Mouse (Mus musculus): ENCODE measurements around the gene Smyd3. TPM values are rescaled to one million over a fixed set of nuclear protein-coding genes. Genes with fewer than 3 reads are reported as not detected.

Gene Smyd3
- polyA plus RNA-seq, 1 experiment, result 40.2 TPM

DNA sequence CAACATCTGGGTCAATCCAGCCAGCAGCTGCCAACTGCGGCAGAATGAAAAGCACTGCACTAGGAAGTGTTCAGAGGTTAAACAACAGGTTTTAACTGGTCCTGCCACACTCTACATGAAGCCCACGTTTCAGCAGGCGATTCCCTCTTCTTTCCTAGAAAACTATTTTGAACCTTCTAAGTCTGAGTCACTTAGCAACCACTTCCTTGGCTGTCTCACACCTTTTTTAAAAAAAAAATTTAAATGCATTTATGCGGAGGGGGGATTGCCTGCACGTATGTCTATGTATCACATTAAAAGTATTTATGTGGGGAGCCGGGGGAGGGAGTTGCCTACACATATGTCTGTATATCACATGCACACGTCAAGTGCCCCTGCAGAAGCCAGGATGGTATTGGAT is 5.9 kb downstream of the Smyd3 start:
- no peaks in the 10 kb centered on the region for H3K27me3 ChIP-seq (ENCODE audit: control insufficient read depth, insufficient read depth, low read length, poor library complexity, severe bottlenecking)
- no peaks in the 10 kb centered on the region for H3K36me3 ChIP-seq (ENCODE audit: control insufficient read depth, insufficient read depth, low read length, poor library complexity, severe bottlenecking)
- no peak overlapping the region for H3K4me3 ChIP-seq (ENCODE audit: low read depth, low read length)
- H3K9ac ChIP-seq (ENCODE audit: low read depth, poor library complexity, severe bottlenecking), result no peak overlapping the region
- TF ChIP-seq EP300 (IDR thresholded peaks at IDR 0.05; ENCODE audit: insufficient read depth, low read depth, low read length), result no peak
- TF ChIP-seq CTCF (IDR thresholded peaks at IDR 0.05; ENCODE audit: low read depth, low read length), result no peak
- no peak for TF ChIP-seq POLR2A (IDR thresholded peaks at IDR 0.05; ENCODE audit: insufficient read depth, low read length)
- no peak overlapping the region for H3K27ac ChIP-seq (ENCODE audit: insufficient read depth, low read length)
- no peaks in the 10 kb centered on the region for H3K9me3 ChIP-seq (replicated peaks; ENCODE audit: control insufficient read depth, insufficient read depth, low read length, poor library complexity, severe bottlenecking)
- H3K4me1 ChIP-seq (ENCODE audit: control insufficient read depth, insufficient read depth, low read length), result no peaks in the 10 kb centered on the region

DNA sequence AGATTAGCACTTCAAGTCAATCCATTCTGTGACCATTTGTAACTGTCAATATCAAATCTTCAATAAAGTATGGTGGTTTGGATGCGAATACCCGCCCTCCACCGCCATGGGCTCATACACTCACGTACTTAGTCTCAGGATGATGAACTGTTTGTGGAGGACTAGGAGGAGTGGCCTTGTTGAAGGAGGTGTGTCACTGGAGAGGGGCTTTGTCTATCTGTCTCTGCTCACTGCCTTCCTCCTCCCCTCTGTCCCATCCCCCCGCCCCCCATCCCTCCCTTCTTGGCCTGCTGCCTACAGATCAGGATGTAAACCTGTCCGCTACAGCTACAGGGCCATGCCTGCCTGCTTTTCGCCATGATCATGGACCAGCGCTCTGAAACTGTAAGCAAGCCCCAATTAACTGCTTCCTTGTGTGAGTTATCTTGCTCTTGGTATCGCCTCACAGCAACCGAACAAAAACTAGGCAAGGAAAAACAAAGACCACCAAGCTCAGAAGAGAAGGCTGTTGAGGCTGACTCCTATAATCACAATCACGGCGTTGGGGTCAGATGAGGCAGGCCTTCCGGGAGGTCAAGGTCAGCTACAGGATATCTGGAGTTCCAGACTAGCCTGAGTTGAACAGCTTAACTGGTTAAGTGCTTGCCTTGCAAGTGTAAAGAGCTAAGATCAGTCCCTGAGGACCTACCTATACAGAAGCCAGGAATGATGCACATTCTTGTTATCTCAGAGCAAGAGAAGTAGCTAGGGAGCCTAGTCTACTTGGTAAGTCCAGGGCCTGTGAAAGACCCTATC is 7.1 kb downstream of the Smyd3 start:
- Histone ChIP-seq H3K9me3 (replicated peaks; ENCODE audit: control insufficient read depth, insufficient read depth, low read length, poor library complexity, severe bottlenecking) (no peaks in the 10 kb centered on the region), H3K4me1 (ENCODE audit: control insufficient read depth, insufficient read depth, low read length) (no peaks in the 10 kb centered on the region), H3K27me3 (ENCODE audit: control insufficient read depth, insufficient read depth, low read length, poor library complexity, severe bottlenecking) (no peaks in the 10 kb centered on the region), H3K9ac (ENCODE audit: low read depth, poor library complexity, severe bottlenecking) (no peak overlapping the region), H3K27ac (ENCODE audit: insufficient read depth, low read length) (0 out of 2 replicates have a peak overlapping the region, but pooled peaks have one; percentile 1), H3K36me3 (ENCODE audit: control insufficient read depth, insufficient read depth, low read length, poor library complexity, severe bottlenecking) (no peaks in the 10 kb centered on the region), H3K4me3 (ENCODE audit: low read depth, low read length) (no peak overlapping the region)
- TF ChIP-seq EP300 (IDR thresholded peaks at IDR 0.05; ENCODE audit: insufficient read depth, low read depth, low read length) (no peak), CTCF (IDR thresholded peaks at IDR 0.05; ENCODE audit: low read depth, low read length) (no peak), POLR2A (IDR thresholded peaks at IDR 0.05; ENCODE audit: insufficient read depth, low read length) (no peak)

DNA sequence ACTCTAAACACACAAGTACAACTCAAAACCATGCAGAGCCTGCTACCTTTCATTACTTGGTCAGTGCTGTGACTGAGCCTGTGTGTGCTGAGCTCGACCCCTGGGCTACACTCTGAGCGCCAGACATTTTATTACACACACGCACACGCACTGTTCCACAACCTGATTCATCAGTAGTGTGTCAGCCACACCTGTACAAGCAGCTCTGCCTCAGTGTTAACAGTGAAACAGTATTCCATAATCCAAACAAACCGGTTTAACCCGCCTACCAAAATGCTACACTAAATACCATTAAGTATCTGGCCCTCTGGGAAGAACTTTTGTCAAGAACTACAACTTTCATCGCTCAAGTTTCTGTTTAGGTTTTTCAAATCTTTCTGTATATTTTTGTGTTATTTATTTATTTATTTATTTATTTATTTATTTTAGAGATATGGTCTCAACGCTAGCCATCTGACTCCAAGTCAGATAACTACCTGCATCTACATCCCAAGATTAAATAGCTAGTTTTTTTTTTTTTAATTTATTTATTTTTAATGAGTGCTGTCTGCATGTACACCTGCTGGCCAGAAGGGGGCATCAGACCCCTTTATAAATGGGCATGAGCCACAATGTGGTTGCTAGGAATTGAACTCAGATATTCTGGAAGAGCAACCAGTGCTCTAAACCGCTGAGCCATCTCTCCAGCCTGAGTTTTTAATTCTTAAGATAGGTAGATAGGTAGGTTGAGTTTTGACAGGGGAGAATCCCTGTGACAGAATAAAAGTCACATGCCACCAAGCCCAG is 11.1 kb downstream of the Smyd3 start:
- H3K36me3 ChIP-seq (ENCODE audit: control insufficient read depth, insufficient read depth, low read length, poor library complexity, severe bottlenecking), result no peaks in the 10 kb centered on the region
- H3K4me3 ChIP-seq (ENCODE audit: low read depth, low read length), result no peak overlapping the region
- no peak for TF ChIP-seq CTCF (IDR thresholded peaks at IDR 0.05; ENCODE audit: low read depth, low read length)
- TF ChIP-seq EP300 (IDR thresholded peaks at IDR 0.05; ENCODE audit: insufficient read depth, low read depth, low read length), result no peak
- TF ChIP-seq POLR2A (IDR thresholded peaks at IDR 0.05; ENCODE audit: insufficient read depth, low read length), result no peak
- no peak overlapping the region for H3K27ac ChIP-seq (ENCODE audit: insufficient read depth, low read length)
- H3K9ac ChIP-seq (ENCODE audit: low read depth, poor library complexity, severe bottlenecking), result no peak overlapping the region
- no peaks in the 10 kb centered on the region for H3K27me3 ChIP-seq (ENCODE audit: control insufficient read depth, insufficient read depth, low read length, poor library complexity, severe bottlenecking)
- H3K9me3 ChIP-seq (replicated peaks; ENCODE audit: control insufficient read depth, insufficient read depth, low read length, poor library complexity, severe bottlenecking), result no peaks in the 10 kb centered on the region
- no peaks in the 10 kb centered on the region for H3K4me1 ChIP-seq (ENCODE audit: control insufficient read depth, insufficient read depth, low read length)

DNA sequence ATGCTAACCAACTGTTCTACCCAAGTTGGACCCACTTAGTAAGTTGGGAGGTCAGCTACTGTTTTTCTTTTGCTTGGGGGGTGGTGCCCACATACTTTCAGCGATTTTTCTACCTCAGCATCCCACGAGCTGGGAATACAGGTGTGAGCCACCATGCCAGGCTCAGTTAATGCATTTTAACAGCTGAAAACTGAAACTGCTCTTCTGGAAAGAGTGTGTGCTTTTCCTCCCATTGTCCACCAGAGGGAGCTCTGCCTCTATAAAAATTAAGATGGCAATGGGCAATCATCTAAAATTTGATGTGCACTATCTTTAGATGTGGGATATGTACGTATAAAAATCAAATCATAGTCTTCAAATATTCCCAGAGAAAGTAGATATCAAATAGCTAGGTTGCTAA is 15.3 kb downstream of the Smyd3 start:
- Histone ChIP-seq H3K4me1 (ENCODE audit: control insufficient read depth, insufficient read depth, low read length) (no peaks in the 10 kb centered on the region), H3K36me3 (ENCODE audit: control insufficient read depth, insufficient read depth, low read length, poor library complexity, severe bottlenecking) (peaks cover 2% of the 10 kb centered on the region; the same call in 1 of the 2 replicates), H3K9ac (ENCODE audit: low read depth, poor library complexity, severe bottlenecking) (no peak overlapping the region), H3K4me3 (ENCODE audit: low read depth, low read length) (no peak overlapping the region), H3K27me3 (ENCODE audit: control insufficient read depth, insufficient read depth, low read length, poor library complexity, severe bottlenecking) (no peaks in the 10 kb centered on the region), H3K9me3 (replicated peaks; ENCODE audit: control insufficient read depth, insufficient read depth, low read length, poor library complexity, severe bottlenecking) (no peaks in the 10 kb centered on the region), H3K27ac (ENCODE audit: insufficient read depth, low read length) (no peak overlapping the region)
- TF ChIP-seq CTCF (IDR thresholded peaks at IDR 0.05; ENCODE audit: low read depth, low read length), result no peak

DNA sequence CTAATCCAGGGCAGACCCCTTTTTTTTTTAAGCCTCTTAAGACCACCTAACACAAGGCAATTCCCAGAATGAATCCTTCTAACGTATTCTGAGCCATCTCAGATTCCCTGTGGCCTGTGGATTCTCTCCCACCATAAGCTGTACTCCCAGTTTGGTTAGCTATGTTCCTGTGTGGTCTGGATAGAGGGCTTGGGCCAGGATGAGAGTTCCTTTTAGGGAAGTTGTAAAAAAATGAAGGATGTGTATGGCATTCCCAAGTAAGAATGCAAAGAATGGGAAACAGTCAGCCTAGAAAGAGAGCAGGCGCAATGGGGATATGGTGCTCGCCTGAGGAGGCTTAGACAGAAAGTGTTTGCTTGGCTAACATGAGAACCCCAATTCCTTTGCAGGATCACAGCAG is 18.6 kb downstream of the Smyd3 start:
- Histone ChIP-seq H3K27me3 (ENCODE audit: control insufficient read depth, insufficient read depth, low read length, poor library complexity, severe bottlenecking) (no peaks in the 10 kb centered on the region), H3K9ac (ENCODE audit: low read depth, poor library complexity, severe bottlenecking) (no peak overlapping the region), H3K9me3 (replicated peaks; ENCODE audit: control insufficient read depth, insufficient read depth, low read length, poor library complexity, severe bottlenecking) (no peaks in the 10 kb centered on the region), H3K4me1 (ENCODE audit: control insufficient read depth, insufficient read depth, low read length) (no peaks in the 10 kb centered on the region), H3K4me3 (ENCODE audit: low read depth, low read length) (no peak overlapping the region), H3K36me3 (ENCODE audit: control insufficient read depth, insufficient read depth, low read length, poor library complexity, severe bottlenecking) (peaks cover 2% of the 10 kb centered on the region; the same call in 1 of the 2 replicates), H3K27ac (ENCODE audit: insufficient read depth, low read length) (no peak overlapping the region)
- TF ChIP-seq CTCF (IDR thresholded peaks at IDR 0.05; ENCODE audit: low read depth, low read length), result no peak
- TF ChIP-seq EP300 (IDR thresholded peaks at IDR 0.05; ENCODE audit: insufficient read depth, low read depth, low read length), result no peak
- no peak for TF ChIP-seq POLR2A (IDR thresholded peaks at IDR 0.05; ENCODE audit: insufficient read depth, low read length)

DNA sequence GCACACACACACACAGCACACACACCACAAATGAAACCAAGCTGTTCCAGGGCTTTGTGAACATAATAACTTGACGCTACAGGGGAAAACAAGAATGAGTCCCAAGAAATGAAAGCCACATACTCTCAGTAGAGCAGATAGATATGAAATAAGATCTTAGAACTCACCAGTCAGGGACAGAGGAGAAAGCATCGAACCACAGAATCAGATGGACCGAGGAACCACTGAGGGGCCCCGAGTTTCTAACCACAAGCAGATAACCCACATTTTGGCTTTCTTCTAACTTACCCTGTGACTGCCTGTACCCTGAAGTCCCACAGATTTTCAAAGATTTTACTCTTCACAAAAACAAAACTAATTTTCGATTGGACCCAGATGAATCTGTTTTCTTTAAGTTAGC is 24.9 kb downstream of the Smyd3 start:
- no peak for TF ChIP-seq EP300 (IDR thresholded peaks at IDR 0.05; ENCODE audit: insufficient read depth, low read depth, low read length)
- no peak for TF ChIP-seq CTCF (IDR thresholded peaks at IDR 0.05; ENCODE audit: low read depth, low read length)
- TF ChIP-seq POLR2A (IDR thresholded peaks at IDR 0.05; ENCODE audit: insufficient read depth, low read length), result no peak
- no peak overlapping the region for H3K4me3 ChIP-seq (ENCODE audit: low read depth, low read length)
- no peaks in the 10 kb centered on the region for H3K36me3 ChIP-seq (ENCODE audit: control insufficient read depth, insufficient read depth, low read length, poor library complexity, severe bottlenecking)
- no peak overlapping the region for H3K9ac ChIP-seq (ENCODE audit: low read depth, poor library complexity, severe bottlenecking)
- no peak overlapping the region for H3K27ac ChIP-seq (ENCODE audit: insufficient read depth, low read length)
- H3K9me3 ChIP-seq (replicated peaks; ENCODE audit: control insufficient read depth, insufficient read depth, low read length, poor library complexity, severe bottlenecking), result no peaks in the 10 kb centered on the region
- H3K27me3 ChIP-seq (ENCODE audit: control insufficient read depth, insufficient read depth, low read length, poor library complexity, severe bottlenecking), result no peaks in the 10 kb centered on the region
- H3K4me1 ChIP-seq (ENCODE audit: control insufficient read depth, insufficient read depth, low read length), result no peaks in the 10 kb centered on the region
